Mouse (Mus musculus): ENCODE measurements around the gene Map3k9.

Gene Map3k9

DNA sequence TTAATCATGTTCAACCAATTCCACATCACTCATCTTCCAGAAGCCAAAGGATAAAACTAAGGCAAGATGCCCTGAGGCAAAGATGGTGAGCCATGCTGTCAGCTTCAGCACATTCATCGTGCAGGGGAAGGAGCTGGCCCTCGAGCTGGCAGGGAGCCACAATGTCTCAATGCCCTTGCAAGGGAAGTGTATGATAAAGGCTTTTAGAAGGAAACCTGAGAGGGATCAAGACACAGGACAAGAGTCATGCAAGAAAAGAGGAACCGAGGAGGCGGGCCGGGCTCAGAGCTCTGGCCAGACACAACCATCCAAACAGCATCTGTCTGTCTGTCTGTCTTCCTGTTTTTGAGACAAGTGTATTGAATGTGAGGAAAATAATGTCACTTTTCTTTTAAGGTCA is 61.8 kb downstream of the Map3k9 start:
- DNase-seq (ENCODE audit: inconsistent age in 2 of 2, low spot score in 1 of 2), result peak; percentile 25 to 43

- no peak for DNase-seq (ENCODE audit: inconsistent age in 2 of 2, low spot score in 1 of 2)
Observed at GRCm38 (mm10) chr12:81712618-81713017, 68.4 kb downstream of the Map3k9 start.

GRCm38 (mm10) chr12:81702903-81703302 is 78.1 kb downstream of the Map3k9 start:
- DNase-seq (ENCODE audit: inconsistent age in 2 of 2, low spot score in 1 of 2), result no peak

GRCm38 (mm10) chr12:81698011-81698410 is 83.0 kb downstream of the Map3k9 start:
- DNase-seq (ENCODE audit: inconsistent age in 2 of 2, low spot score in 1 of 2), result no peak

DNA sequence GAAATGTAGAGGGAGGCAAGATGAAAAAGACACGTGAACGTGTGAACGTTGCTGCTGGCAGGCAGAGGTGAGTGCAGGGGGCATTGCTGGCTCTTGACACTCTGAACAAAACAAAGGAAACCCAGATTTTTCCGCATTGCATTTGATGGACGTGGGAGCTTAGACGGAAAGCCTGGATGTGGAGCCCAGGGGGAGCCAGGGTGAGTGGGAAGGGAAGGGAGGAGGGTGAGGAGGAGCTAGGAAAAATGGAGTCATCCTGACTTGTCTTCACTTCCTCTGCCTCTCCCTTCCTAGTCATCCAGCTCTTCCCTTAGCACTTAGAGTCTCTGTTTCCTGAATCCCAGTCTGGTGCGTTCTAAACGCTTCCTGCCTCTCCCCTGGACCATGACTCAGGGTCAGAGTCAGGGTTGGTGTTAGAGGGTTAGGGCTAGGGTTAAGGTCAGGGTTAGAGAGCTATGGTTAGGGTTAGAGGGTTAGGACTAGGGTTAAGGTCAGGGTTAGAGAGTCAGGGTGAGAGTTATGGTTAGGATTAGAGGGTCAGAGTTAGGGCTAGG is 89.7 kb downstream of the Map3k9 start:
- peak; percentile 17 to 49 for DNase-seq (ENCODE audit: inconsistent age in 2 of 2, low spot score in 1 of 2)

- peak; percentile 27 to 46 for DNase-seq (ENCODE audit: inconsistent age in 2 of 2, low spot score in 1 of 2)
Observed at GRCm38 (mm10) chr12:81690751-81691150, 90.2 kb downstream of the Map3k9 start.

GRCm38 (mm10) chr12:81690111-81690510 is 90.9 kb downstream of the Map3k9 start:
- no peak for DNase-seq (ENCODE audit: inconsistent age in 2 of 2, low spot score in 1 of 2)

DNA sequence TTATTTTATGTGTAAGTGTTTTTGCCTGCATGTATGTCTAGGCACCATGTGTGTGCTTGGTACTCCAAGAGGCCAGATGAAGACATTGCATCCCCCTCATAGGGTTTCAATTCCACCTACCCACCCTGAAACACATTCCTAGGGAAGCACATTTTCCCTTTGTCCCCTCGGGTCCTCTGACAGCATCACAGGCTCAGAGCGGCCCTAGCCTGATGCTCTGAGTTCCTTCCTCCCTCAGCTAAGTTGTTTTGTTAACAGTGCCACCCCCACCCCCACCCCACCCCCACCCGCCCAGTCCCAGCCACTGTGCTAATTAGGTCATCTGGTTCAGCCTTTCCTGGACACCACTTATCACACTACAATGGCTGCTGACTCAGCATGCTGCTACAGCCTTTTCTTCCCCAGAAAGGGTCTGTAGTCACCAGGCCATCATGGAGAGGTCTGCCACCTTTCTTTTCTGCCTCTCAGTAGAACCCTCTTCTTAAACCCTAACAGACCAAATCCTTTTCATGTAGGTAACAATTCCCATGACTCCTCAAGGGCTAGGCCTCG is 91.4 kb downstream of the Map3k9 start:
- no peak for DNase-seq (ENCODE audit: inconsistent age in 2 of 2, low spot score in 1 of 2)

GRCm38 (mm10) chr12:81688537-81688936 is 92.4 kb downstream of the Map3k9 start:
- DNase-seq (ENCODE audit: inconsistent age in 2 of 2, low spot score in 1 of 2), result peak; percentile 16 to 68

GRCm38 (mm10) chr12:81687873-81688272 is 93.1 kb downstream of the Map3k9 start:
- DNase-seq (ENCODE audit: inconsistent age in 2 of 2, low spot score in 1 of 2), result no peak

DNA sequence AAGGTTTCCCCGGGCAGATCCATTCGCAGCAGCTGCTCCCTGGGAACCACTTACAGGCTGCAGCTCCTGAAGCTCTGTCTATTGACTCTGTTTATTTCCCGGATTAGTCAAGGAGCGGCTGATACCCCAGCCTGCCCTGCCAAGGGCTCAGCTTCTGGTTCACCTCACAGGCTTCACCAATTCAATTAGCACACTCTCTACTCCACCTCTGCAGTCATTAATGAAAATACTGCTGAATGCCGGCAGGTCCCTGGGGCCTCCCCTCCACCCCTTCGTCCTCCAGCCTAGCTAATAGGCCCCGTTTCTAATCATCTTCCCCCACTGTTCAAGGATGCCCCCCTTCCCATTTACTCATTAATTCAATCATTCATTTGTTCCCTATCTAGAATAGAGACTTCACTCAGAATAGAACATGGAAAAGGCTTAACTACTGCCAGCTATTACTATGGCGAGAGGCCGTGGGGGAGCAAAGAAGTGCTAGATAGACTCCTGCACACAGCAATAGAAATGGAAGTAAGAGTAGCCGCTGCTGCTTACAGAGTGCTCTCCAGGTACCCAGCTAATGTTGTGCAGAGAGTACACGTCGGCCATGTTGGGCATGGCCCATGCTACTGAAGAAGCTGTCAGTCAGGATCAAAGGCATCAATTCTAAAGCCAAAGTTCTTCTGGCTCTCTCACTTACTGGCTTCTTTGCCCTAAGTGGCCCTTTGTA is 94.4 kb downstream of the Map3k9 start:
- peak in 1 of 2 experiments; percentile 32 for DNase-seq (ENCODE audit: inconsistent age in 2 of 2, low spot score in 1 of 2)

- DNase-seq (ENCODE audit: inconsistent age in 2 of 2, low spot score in 1 of 2), result no peak
Observed at GRCm38 (mm10) chr12:81685981-81686380, 95.0 kb downstream of the Map3k9 start.

DNA sequence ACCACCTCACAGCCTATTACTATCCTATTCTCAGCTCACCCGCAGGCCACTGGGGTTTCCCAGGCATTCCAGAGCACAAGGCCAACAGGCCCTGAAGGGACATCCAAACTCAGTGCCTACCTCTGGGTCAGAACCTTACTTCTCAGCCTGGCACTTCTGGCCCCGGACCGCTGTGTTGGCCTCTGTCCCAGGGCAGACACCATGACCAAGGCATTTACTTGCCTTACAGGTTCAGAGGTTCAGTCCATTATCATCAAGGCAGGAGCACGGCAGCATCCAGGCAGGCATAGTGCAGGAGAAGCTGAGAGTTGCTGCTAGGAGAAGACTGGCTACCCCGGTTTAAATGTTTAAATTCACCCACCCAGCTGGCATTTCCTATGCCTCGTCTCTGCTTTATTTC is 96.9 kb downstream of the Map3k9 start:
- DNase-seq (ENCODE audit: inconsistent age in 2 of 2, low spot score in 1 of 2), result no peak

DNA sequence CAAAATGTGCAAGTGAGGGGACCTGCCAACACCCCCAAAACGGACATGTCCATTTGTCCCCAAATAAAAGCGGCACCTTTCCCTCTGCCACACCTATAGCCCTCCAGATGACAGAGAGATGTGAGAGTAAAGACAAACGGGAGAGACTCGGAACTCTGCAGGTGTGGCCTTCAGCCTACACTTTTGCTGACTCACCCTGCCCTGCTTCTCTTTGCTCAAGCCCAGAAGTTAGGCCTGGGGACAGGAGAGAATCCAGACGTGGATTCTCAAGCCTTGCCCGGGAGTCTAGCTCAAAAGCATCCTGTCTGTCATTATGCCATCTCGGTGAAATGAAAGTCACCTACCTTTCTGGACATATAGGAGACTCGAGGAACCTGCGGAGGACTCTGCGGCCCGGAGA is 97.6 kb downstream of the Map3k9 start:
- DNase-seq (ENCODE audit: inconsistent age in 2 of 2, low spot score in 1 of 2), result no peak

- no peak for DNase-seq (ENCODE audit: inconsistent age in 2 of 2, low spot score in 1 of 2)
Observed at GRCm38 (mm10) chr12:81679807-81680529, 101.0 kb downstream of the Map3k9 start.

DNA sequence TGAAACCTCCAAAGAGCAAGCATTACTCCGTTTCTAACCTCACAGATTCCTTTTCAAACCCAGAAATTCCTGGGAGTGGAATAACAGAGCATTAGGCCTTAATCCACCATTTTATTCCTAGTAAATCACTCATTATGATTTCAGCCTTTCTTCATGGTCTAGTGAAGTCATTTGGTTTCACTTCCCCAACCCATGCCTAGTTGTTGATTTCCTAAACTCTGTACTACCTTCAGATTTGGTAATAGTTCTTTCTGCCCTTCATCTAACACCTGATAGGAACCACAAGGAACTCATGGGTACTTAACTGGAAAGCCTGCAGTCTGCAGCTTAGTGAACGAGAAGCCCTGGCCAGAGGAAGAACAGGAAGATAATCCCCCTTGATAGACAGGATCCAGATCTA is 105.4 kb downstream of the Map3k9 start:
- DNase-seq (ENCODE audit: inconsistent age in 2 of 2, low spot score in 1 of 2), result no peak
